Mouse (Mus musculus): ENCODE measurements at regions not wholly inside any gene's neighbourhood (a gene's known extent, or its start where the extent isn't known, plus 50 kb on each side); places are given as distances from the start of the nearest gene placed in this dataset.
A peak's percentile ranks its signal among the peaks of the same experiment; 100 is the strongest.

GRCm38 (mm10) chrX:119852436-119852835 lies 74.6 kb upstream of the Pabpc5 start:
- 37% methylated on average over 5 of the region's 5 CpGs for WGBS

More at GRCm38 (mm10) chrX:119852436-119852835, 74.6 kb upstream of the Pabpc5 start:
- H3K27ac ChIP-seq (replicated peaks; ENCODE audit: insufficient read depth, low read depth, low read length), result no peak overlapping the region
- no peaks in the 10 kb centered on the region for H3K27me3 ChIP-seq (ENCODE audit: control insufficient read depth, insufficient read depth, low read length)
- DNase-seq (ENCODE audit: extremely low read depth, low read depth, low spot score), result peak; percentile 31
- no peaks in the 10 kb centered on the region for H3K36me3 ChIP-seq (ENCODE audit: control insufficient read depth, insufficient read depth, low read length)
- no peaks in the 10 kb centered on the region for H3K4me1 ChIP-seq (ENCODE audit: control insufficient read depth, insufficient read depth, low read length)
- H3K4me3 ChIP-seq (ENCODE audit: insufficient read depth, low read depth, low read length), result no peak overlapping the region
- no peak for TF ChIP-seq POLR2A (IDR thresholded peaks at IDR 0.05; ENCODE audit: extremely low read depth, insufficient read depth, low read length)
- no peak for TF ChIP-seq CTCF (IDR thresholded peaks at IDR 0.05; ENCODE audit: low read depth, low read length)
- H3K79me2 ChIP-seq (ENCODE audit: control insufficient read depth, insufficient read depth, low read length), result no peaks in the 10 kb centered on the region
- no peak overlapping the region for H3K9ac ChIP-seq (ENCODE audit: low read depth, low read length)
